Mouse (Mus musculus) spleen, adult 2 months (tissue): ENCODE data around the gene Fgfr2. TPM values are rescaled to one million over a fixed set of nuclear protein-coding genes. Genes with fewer than 3 reads are reported as not detected.

Source experiments
- DNase-seq, 2 experiments: peaks; one replicate each; pipeline versions ENCODE4 v3.0.0 to v3.0.0-alpha.2; 2012 to 2021; ENCODE audit warnings: low spot score in 2 of 2, low read depth in 1 of 2
- H3K27ac ChIP-seq: fragments of 200-500 bp; 2 replicates; pipeline ENCODE4 v1.5.1; 2012; ENCODE audit warnings: low read length, inconsistent platforms; ENCODE audit not compliant: insufficient read depth
- H3K27me3 ChIP-seq: fragments of 200-500 bp; 2 replicates; pipeline ENCODE4 v1.6.1; 2012; ENCODE audit warnings: mild to moderate bottlenecking, moderate library complexity, low read length, inconsistent platforms; ENCODE audit not compliant: control insufficient read depth, insufficient read depth
- H3K36me3 ChIP-seq: fragments of 200-500 bp; 2 replicates; pipeline ENCODE4 v1.6.1; 2012; ENCODE audit warnings: mild to moderate bottlenecking, low read length, inconsistent platforms; ENCODE audit not compliant: control insufficient read depth, insufficient read depth
- H3K4me1 ChIP-seq: fragments of 200-500 bp; 2 replicates; pipeline ENCODE4 v1.6.1; 2011; ENCODE audit warnings: inconsistent platforms; ENCODE audit not compliant: control insufficient read depth, insufficient read depth, insufficient read length
- H3K4me3 ChIP-seq: fragments of 200-500 bp; 2 replicates; pipeline ENCODE4 v1.5.1; 2011; ENCODE audit warnings: mild to moderate bottlenecking, inconsistent platforms; ENCODE audit not compliant: insufficient read depth, insufficient read length; ENCODE audit errors: extremely low read depth
- CTCF ChIP-seq: fragments of 200-500 bp; IDR thresholded peaks from 2 replicates; pipeline ENCODE4 v1.5.1; 2011; ENCODE audit warnings: mild to moderate bottlenecking, inconsistent platforms; ENCODE audit not compliant: insufficient read depth, insufficient read length, insufficient replicate concordance; ENCODE audit errors: extremely low read depth
- POLR2A ChIP-seq: fragments of 200-500 bp; IDR thresholded peaks from 2 replicates; pipeline ENCODE4 v1.6.1; 2011; ENCODE audit warnings: low read depth, low read length, inconsistent platforms
- WGBS: fragments of 180-500 bp; shearing (Covaris S2); methylation state at CpG from one replicate; pipeline ENCODE4 v1.1.7; 2018; 5-methylcytosine and 5-hydroxymethylcytosine counted together
- polyA plus RNA-seq: library from polyadenylated mRNA; depleted of rRNA; stranded (reverse); fragments of >200 nt; gene quantifications from 2 replicates; pipeline ENCODE4 v1.2.3, GENCODE M21; 2012

Gene Fgfr2
- polyA plus RNA-seq, 1 experiment: 1.6 TPM

DNA sequence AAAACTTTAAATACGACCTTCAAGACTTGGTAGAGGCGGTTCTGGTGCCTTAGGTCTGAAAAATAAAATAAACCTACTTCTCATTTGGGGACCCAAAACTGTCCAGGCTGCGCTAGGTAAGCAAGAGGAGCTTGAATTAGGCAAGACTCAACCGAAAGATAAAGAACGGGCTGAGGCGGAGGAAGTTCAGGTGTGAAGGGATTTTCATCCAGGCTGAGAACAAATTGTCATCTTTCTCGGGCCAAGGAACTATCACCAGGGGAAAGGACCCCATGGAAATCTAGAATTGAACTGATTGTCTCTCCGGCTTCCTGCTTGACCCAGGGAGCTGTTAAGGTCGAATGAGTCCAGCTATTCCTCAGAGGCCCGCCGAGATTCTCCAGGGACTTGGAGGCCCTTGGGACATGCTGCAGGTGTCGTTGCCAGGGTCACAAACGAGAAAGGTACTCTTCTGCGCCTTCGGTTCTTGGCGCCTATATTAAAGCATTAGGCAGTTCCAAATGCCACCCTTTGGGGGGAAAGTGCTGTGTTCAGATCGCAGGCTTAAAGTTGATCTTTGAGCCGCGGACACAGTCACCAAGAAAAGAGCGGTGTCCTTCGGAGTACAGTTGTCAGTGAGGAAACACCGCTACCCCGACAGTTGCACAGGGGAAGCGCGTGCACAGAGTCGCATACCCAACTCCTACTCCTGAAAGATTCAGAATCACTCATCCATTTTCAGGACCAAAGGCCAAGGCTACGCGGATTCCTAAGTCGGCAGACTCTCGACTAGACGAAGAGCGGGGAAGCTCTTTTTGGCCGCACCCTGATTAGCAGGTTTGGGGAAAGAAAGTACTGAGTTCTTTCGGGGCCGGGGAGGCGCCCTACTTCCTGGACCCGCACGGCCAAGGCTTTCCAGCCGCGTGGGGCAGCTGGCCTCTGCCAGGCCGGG, 1581.7 kb downstream of the Fgfr2 start:
- peaks cover 34% of the 10 kb centered on the region for H3K27me3 ChIP-seq
- peaks cover 18% of the 10 kb centered on the region; the same call in 1 of the 2 replicates for H3K4me1 ChIP-seq
- H3K4me3 ChIP-seq: no peak overlapping the region
- DNase-seq: no peak
- WGBS: 5% methylated on average over 41 of the region's 41 CpGs
- H3K27ac ChIP-seq: no peak overlapping the region
- no peaks in the 10 kb centered on the region for H3K36me3 ChIP-seq
- TF ChIP-seq POLR2A (no peak), CTCF (no peak)

DNA sequence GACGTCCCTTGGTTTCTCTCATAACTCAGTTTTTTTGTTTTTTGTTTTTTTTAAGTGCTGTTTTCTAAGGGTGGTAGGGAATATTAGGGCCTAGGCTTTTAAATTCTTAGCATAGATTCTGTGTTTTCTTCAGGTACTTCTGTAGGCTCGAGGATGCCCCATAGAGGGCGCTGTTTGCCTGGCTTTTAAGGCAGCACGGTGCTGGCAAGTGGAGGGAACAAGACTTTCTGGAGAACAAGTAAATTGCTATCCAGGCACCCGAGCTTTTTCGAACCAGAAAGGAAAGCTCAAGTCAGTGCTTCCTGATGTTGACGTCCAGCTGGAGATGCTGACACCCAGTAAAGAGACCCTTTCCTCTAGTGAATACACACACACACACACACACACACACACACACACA, 1583.2 kb downstream of the Fgfr2 start:
- Histone ChIP-seq H3K4me1 (peaks cover 18% of the 10 kb centered on the region; the same call in 1 of the 2 replicates), H3K36me3 (no peaks in the 10 kb centered on the region), H3K27me3 (peaks cover 30% of the 10 kb centered on the region), H3K27ac (no peak overlapping the region), H3K4me3 (no peak overlapping the region)
- peak; percentile 77; the same call in 1 of the 2 replicates for TF ChIP-seq CTCF
- TF ChIP-seq POLR2A: no peak
- DNase-seq: peak; percentile 44 to 71
- under 1% methylated on average over 7 of the region's 7 CpGs for WGBS

DNA sequence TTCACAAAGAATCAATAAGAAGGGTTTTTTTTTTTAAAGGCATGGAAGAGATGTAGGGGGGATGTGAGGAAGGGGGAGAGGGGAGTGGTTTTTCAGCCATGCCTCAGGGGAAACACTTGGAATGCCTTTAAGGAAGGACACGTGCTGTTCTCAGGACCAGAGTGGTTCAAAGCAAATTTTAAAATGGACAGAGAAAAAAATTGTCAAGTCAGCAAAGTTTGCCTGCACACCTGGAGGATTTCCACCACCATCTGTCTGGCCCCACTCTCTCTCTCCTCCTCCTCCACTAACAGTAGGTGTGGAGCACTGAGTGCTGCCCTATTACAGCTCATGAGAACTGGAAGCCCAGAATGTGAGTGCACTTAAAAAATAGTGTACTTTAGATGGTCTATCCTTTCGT, 1619.4 kb downstream of the Fgfr2 start:
- Histone ChIP-seq H3K27me3 (no peaks in the 10 kb centered on the region), H3K4me1 (no peaks in the 10 kb centered on the region), H3K4me3 (no peak overlapping the region), H3K36me3 (no peaks in the 10 kb centered on the region), H3K27ac (no peak overlapping the region)
- no peak for DNase-seq
- TF ChIP-seq CTCF (no peak), POLR2A (no peak)
- WGBS: 72% methylated on average over 2 of the region's 2 CpGs

DNA sequence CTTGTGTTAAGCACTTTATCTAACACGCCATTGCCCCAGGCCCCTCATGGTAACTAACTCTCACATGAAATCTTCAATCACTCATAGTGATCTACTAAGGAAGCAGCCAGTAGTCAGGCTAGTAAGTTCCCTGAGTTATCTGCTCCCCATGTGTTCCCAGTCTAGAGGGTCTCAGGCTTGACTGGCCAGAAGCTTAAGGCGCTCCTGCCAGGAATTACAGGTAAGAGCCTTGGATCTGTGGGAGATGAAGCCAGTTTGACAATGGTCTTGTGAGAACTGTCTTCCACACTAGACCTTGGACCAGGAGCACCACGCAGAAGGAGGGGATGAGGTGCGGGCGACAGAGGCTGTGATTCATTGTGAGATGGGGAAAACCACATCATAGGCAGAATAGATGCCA, 1644.7 kb downstream of the Fgfr2 start:
- no peaks in the 10 kb centered on the region for H3K27me3 ChIP-seq

DNA sequence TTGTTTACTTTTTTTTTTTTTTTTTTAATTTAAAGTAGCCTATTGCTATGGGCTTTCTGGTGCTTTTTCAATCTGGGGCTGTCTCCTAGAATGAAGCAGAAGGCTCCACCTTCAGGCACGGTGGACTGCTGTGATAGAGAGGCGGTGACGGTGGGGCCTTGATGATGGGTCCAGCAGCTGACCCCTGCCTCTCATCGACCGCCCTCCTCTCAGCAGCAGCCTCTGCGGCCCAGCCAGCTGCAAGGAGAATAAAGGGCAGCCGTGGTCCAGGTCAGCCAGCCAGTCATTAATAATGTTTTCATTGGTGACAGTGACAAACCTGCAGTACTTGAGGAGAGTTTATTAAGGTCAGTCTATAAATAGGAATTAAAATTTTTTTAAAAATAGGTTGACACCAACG, 1646.0 kb downstream of the Fgfr2 start:
- 75% methylated on average over 8 of the region's 8 CpGs for WGBS

More for the DNA sequence above, 1644.7 kb downstream of the Fgfr2 start:
- TF ChIP-seq POLR2A: no peak
- H3K4me3 ChIP-seq: no peak overlapping the region
- no peak for DNase-seq
- no peaks in the 10 kb centered on the region for H3K36me3 ChIP-seq
- 87% methylated on average over 5 of the region's 5 CpGs for WGBS
- no peak overlapping the region for H3K27ac ChIP-seq
- no peaks in the 10 kb centered on the region for H3K4me1 ChIP-seq

DNA sequence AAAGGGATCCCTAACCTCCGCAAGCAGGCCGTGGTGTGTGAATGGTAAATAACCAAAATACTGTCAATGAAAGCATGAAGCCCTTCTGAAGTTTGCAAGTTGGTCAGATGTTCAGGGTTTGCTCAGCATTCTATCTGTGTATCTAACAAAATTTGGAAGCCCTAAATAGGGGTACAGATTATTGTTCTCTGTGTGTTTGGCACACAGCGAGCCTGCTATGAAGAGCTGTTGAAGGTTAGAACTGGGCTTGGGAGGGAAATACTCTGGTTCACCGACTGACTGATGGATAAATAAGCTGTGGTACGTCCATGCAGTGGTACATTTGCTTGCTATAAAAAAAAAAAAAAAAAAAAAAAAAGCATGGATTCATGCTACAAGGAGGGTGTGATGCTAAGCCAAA, 1651.6 kb downstream of the Fgfr2 start:
- 90% methylated on average over 5 of the region's 5 CpGs for WGBS
- TF ChIP-seq CTCF (no peak), POLR2A (no peak)
- Histone ChIP-seq H3K27me3 (no peaks in the 10 kb centered on the region), H3K36me3 (no peaks in the 10 kb centered on the region), H3K4me1 (no peaks in the 10 kb centered on the region), H3K27ac (no peak overlapping the region), H3K4me3 (no peak overlapping the region)
- no peak for DNase-seq

More for the DNA sequence above, 1646.0 kb downstream of the Fgfr2 start:
- DNase-seq: no peak
- Histone ChIP-seq H3K27me3 (no peaks in the 10 kb centered on the region), H3K4me3 (no peak overlapping the region), H3K4me1 (no peaks in the 10 kb centered on the region), H3K36me3 (no peaks in the 10 kb centered on the region), H3K27ac (no peak overlapping the region)
- TF ChIP-seq POLR2A: no peak
- TF ChIP-seq CTCF: no peak

DNA sequence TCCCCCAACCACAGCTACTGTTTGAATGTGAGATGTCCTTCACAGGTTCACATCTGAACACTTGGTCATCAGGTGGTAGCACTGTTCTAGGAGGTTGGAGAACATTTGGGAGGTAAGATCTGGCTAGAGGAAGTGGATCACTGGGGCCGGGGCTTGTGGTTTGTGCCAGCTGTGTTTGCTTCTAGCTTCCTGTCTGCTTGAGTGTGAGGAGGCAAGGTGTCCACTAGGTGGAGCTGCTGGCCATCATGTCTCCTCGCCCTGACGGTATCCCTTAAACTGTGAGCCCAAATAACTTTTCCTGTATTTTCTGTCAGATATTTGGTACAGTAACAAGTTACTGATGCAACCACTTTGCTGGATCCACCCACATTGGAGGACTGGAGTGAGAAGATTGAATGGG, 1653.6 kb downstream of the Fgfr2 start:
- no peak for DNase-seq
- WGBS: 56% methylated on average over 3 of the region's 3 CpGs
- no peak overlapping the region for H3K27ac ChIP-seq
- no peaks in the 10 kb centered on the region for H3K36me3 ChIP-seq
- H3K27me3 ChIP-seq: no peaks in the 10 kb centered on the region
- H3K4me1 ChIP-seq: no peaks in the 10 kb centered on the region
- TF ChIP-seq POLR2A: no peak
- TF ChIP-seq CTCF: no peak
- no peak overlapping the region for H3K4me3 ChIP-seq
